Mouse (Mus musculus) heart, adult 2 months (tissue): ENCODE measurements around the gene Gys2.

Source experiments
- CTCF ChIP-seq: fragments of 200-600 bp; IDR thresholded peaks from 2 replicates; pipeline ENCODE4 v1.8.1; 2022; ENCODE audit warnings: antibody characterized with exemption, mild to moderate bottlenecking, moderate library complexity
- EP300 ChIP-seq: fragments of 200-500 bp; IDR thresholded peaks from 2 replicates; pipeline ENCODE4 v1.6.1; 2011; ENCODE audit warnings: low read depth, low read length, control low read depth; ENCODE audit not compliant: insufficient read depth
- POLR2A ChIP-seq: fragments of 200-500 bp; IDR thresholded peaks from 2 replicates; pipeline ENCODE4 v1.6.1; 2011; ENCODE audit warnings: mild to moderate bottlenecking, low read depth, low read length, control low read depth; ENCODE audit not compliant: insufficient read depth

DNA sequence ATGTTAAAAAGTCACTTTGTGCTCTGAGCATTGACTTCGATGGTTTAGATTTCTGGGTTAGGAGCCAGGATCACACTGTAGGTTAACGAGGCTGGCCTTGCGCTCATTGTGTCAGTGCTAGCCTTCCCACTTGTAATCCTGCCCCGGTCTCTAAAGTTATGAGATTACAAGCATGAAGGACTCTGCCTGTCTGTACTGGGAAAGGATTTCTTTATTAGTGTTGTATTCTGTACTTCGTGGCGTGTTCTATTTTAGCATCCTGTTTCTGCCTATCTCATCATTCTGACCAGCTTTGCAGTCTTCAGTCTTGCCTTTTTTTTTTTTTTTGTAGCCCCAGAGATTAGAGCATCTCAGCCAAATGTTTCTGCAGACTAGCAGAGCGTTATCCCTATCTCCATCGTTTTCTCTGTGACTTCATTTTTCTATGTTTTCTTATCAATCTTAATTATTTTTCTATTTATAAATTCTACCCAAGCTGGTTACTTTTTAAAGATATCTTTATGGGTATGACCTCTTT, 85.1 kb downstream of the Gys2 start:
- TF ChIP-seq EP300: no peak
- TF ChIP-seq CTCF: no peak
- TF ChIP-seq POLR2A: no peak
